Mouse (Mus musculus) G1E (cell line): ENCODE results near the gene Ranbp10. TPM values are rescaled to one million over a fixed set of nuclear protein-coding genes. Genes with fewer than 3 reads are reported as not detected.
A peak's percentile ranks its signal among the peaks of the same experiment; 100 is the strongest.

Source experiments
- ATAC-seq: 2 replicates; pipeline ENCODE4 v1.8.0; 2016; ENCODE audit warnings: mild to moderate bottlenecking; ENCODE audit not compliant: insufficient number of reproducible peaks, poor library complexity, low FRiP score, severe bottlenecking; ENCODE audit errors: extremely low read depth
- DNase-seq: peaks from one replicate; pipeline ENCODE4 v3.0.0; 2012; ENCODE audit warnings: low spot score
- H3K27me3 ChIP-seq: 2 replicates; pipeline ENCODE4 v1.6.1; 2012; ENCODE audit warnings: mild to moderate bottlenecking, low read length, inconsistent platforms; ENCODE audit not compliant: insufficient read depth
- H3K36me3 ChIP-seq: replicated peaks from 2 replicates; pipeline ENCODE3; 2012; ENCODE audit warnings: mild to moderate bottlenecking, inconsistent platforms
- H3K4me1 ChIP-seq: 2 replicates; pipeline ENCODE4 v1.6.1; 2012; ENCODE audit warnings: low read depth, low read length, inconsistent platforms, mixed read lengths; ENCODE audit not compliant: insufficient read depth
- H3K4me3 ChIP-seq: 2 replicates; pipeline ENCODE4 v1.5.1; 2012; ENCODE audit warnings: low read depth, mild to moderate bottlenecking, inconsistent platforms, low read length, moderate library complexity, mixed read lengths
- H3K9me3 ChIP-seq: replicated peaks from 2 replicates; pipeline ENCODE4 v1.6.1; 2012; ENCODE audit warnings: inconsistent platforms
- CTCF ChIP-seq: IDR thresholded peaks from 2 replicates; pipeline ENCODE4 v1.5.1; 2012; ENCODE audit warnings: low read depth, low read length, inconsistent platforms, mixed read lengths
- GATA1 ChIP-seq: IDR thresholded peaks from 2 replicates; pipeline ENCODE4 v1.6.1; 2012; ENCODE audit warnings: borderline replicate concordance, low read length, inconsistent platforms, mixed read lengths
- GATA2 ChIP-seq: IDR thresholded peaks from 2 replicates; pipeline ENCODE4 v1.6.1; 2012; ENCODE audit warnings: low read depth, low read length, inconsistent platforms, borderline replicate concordance
- POLR2AphosphoS5 ChIP-seq: IDR thresholded peaks from 2 replicates; pipeline ENCODE4 v1.6.1; 2012; ENCODE audit warnings: low read depth, low read length, inconsistent platforms; ENCODE audit not compliant: insufficient replicate concordance
- TAL1 ChIP-seq: conservative IDR thresholded peaks from 2 replicates; pipeline ENCODE4 v1.6.1; 2012; ENCODE audit warnings: low read depth, low read length, inconsistent platforms, mixed read lengths
- polyA plus RNA-seq: library from polyadenylated mRNA; stranded (reverse); fragments of >175 nt; gene quantifications from 2 replicates; pipeline ENCODE4 v1.2.3, GENCODE M21; 2012
- total RNA-seq, 2 experiments: library from RNA; stranded (forward) in 1 of 2; stranded (reverse) in 1 of 2; fragments of 200-1000 nt in 1 of 2; fragments of >200 nt in 1 of 2; fragmentation: Nextera tagmentation in 1 of 2; gene quantifications; 2 replicates each; pipeline ENCODE4 v1.2.3; 2014 to 2017

The Ranbp10 gene
- total and polyA plus RNA-seq, 3 experiments = 14.3 to 114 (median 29.3) TPM

DNA sequence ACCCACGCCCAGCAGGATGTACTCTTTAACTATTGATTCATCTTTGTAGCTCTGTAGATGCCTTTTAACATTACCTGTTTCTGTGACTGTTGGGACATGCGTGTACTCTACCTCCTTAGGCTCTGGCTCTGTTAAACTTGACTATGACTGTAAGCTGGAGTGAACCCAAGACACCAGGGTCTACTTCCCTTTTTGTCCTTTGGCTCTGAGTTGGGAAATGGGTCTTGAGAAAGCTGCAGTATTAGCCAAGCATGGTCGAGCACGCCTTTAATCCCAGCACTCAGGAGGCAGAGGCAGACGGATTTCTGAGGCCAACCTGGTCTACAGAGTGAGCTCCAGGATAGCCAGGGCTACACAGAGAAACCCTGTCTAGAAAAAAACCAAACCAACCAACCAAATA is 31.3 kb upstream of the Ranbp10 start:
- Histone ChIP-seq H3K4me1 (peaks cover 69% of the 10 kb centered on the region), H3K36me3 (peaks cover 41% of the 10 kb centered on the region), H3K9me3 (no peaks in the 10 kb centered on the region), H3K27me3 (no peaks in the 10 kb centered on the region), H3K4me3 (no peak overlapping the region; the same call in 1 of the 2 replicates)
- TF ChIP-seq POLR2AphosphoS5 = no peak
- TF ChIP-seq GATA1 = no peak
- TF ChIP-seq TAL1 = no peak
- no peak for TF ChIP-seq GATA2
- no peak for TF ChIP-seq CTCF
- DNase-seq = no peak
- ATAC-seq = no peak

DNA sequence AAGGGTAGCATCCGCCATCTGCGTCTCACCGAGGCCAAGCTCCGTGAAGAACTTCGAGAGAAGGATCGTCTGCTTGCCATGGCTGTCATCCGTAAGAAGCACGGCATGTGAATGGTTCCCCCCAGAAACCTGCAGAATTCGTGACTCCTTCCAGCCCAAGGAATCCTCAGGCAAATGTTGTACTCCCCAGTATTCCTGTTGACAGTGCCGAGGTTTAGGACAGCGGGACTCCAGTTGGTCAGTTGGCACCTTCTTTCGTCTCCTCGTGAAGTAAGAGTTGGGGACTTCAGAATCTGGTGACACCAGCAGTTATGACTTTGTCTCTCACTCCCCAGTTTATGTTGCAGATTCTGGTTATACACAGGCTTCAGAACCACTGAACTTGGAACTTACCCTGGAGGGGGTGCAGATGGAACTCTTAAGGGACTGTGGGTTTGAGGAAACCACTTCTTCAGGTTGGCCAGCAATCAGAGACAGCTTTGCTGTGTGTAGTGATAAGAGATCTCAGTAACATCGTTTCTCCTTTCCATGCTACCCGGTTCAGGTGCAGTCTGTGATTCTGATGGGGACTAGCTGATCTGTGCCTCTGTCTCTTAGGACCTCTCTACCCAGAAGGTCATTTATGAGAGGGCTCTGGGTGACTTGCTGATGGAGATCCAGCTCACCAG is 29.2 kb upstream of the Ranbp10 start:
- Histone ChIP-seq H3K36me3 (peaks cover 27% of the 10 kb centered on the region), H3K4me1 (peaks cover 57% of the 10 kb centered on the region), H3K27me3 (no peaks in the 10 kb centered on the region), H3K4me3 (peak overlapping the region; percentile 77), H3K9me3 (no peaks in the 10 kb centered on the region)
- ATAC-seq = no peak
- no peak for DNase-seq
- TF ChIP-seq TAL1 (no peak), GATA2 (no peak), CTCF (no peak), POLR2AphosphoS5 (no peak), GATA1 (no peak)

DNA sequence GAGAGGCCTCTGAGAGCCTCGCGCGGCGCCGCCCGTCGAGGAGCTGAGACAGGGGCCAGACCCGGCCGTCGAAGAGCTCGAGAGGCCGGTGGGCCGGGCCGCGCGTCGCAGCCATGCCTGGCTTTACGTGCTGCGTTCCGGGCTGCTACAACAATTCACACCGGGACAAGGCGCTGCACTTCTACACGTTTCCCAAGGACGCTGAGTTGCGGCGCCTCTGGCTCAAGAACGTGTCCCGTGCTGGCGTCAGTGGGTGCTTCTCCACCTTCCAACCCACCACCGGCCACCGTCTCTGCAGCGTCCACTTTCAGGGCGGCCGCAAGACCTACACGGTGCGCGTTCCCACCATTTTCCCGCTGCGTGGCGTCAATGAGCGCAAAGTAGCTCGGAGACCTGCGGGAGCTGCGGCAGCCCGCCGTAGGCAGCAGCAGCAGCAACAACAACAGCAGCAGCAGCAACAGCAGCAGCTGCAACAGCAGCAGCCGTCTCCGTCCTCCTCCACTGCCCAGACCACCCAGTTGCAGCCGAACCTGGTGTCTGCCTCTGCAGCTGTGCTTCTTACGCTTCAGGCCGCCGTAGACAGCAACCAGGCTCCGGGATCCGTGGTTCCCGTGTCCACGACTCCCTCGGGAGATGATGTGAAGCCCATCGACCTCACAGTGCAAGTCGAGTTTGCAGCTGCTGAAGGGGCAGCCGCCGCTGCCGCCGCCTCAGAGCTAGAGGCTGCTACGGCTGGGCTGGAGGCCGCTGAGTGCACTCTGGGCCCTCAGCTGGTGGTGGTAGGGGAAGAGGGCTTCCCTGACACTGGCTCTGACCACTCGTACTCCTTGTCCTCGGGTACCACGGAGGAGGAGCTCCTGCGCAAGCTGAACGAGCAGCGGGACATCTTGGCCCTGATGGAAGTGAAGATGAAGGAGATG is 28.4 kb upstream of the Ranbp10 start:
- H3K4me3 ChIP-seq = peak overlapping the region; percentile 77
- DNase-seq (peak; percentile 18), ATAC-seq (no peak)
- no peaks in the 10 kb centered on the region for H3K27me3 ChIP-seq
- peaks cover 61% of the 10 kb centered on the region for H3K4me1 ChIP-seq
- H3K9me3 ChIP-seq = no peaks in the 10 kb centered on the region
- TF ChIP-seq POLR2AphosphoS5 (no peak), TAL1 (no peak), CTCF (no peak), GATA2 (no peak), GATA1 (no peak)
- peaks cover 27% of the 10 kb centered on the region for H3K36me3 ChIP-seq

DNA sequence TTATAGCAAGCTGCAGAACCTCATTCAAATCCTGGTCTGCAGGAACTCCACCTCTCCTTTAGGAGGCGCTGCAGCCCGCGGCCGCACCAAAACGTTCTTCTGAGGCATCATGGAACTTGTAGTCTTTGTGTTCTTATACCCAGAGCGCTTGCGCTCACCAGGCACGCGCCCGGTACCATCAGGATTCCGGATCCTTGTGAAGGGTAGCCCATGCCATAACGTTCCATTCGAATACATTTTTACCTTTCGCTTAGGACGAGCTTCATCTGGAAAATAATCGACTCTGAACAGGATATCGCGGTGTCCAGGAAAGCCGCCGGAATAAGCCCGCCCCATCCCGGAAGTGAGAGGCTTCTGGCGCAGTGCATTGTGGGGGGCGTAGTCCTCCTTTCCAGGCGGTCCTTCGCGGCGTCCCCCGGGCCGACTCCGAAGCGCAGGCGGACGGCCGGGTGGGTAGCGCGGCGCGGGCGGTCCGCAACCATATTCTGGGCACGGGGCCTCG is 27.6 kb upstream of the Ranbp10 start, which contains the start of gene Thap11:
TSS of gene Thap11 (plus strand) at position 418 of the 502 bp plus-strand sequence.
- no peaks in the 10 kb centered on the region for H3K27me3 ChIP-seq
- H3K4me1 ChIP-seq = peaks cover 62% of the 10 kb centered on the region
- TF ChIP-seq CTCF (peak; percentile 80), POLR2AphosphoS5 (no peak), TAL1 (no peak)
- H3K9me3 ChIP-seq = no peaks in the 10 kb centered on the region
- peak; percentile 86 for DNase-seq
- H3K4me3 ChIP-seq = peak within 1 kb of the TSS; percentile 77
- peak; percentile 59 for ATAC-seq
- H3K36me3 ChIP-seq = peaks cover 32% of the 10 kb centered on the region

DNA sequence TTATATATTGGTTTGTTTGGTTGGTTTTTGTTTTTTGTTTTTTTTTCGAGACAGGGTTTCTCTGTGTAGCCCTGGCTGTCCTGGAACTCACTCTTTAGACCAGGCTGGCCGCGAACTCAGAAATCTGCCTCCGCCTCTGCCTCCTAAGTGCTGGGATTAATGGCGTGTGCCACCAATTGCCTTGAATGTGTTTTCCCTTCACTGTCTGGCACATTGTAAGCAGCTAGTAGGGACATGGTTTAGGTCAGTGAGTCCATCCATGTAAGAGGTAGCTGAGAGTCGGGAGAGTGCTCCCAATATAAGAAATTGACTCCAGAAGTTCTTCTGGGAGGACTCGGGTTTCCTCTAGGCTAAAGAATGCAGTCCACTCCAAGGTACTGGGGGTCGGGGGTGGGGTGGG is 27.2 kb upstream of the Ranbp10 start:
- ATAC-seq (no peak), DNase-seq (no peak)
- Histone ChIP-seq H3K9me3 (no peaks in the 10 kb centered on the region), H3K36me3 (peaks cover 37% of the 10 kb centered on the region), H3K4me1 (peaks cover 59% of the 10 kb centered on the region), H3K27me3 (no peaks in the 10 kb centered on the region), H3K4me3 (peak overlapping the region; percentile 77; the same call in 1 of the 2 replicates)
- no peak for TF ChIP-seq POLR2AphosphoS5
- no peak for TF ChIP-seq TAL1
- TF ChIP-seq CTCF = no peak
- TF ChIP-seq GATA2 = no peak
- TF ChIP-seq GATA1 = no peak

DNA sequence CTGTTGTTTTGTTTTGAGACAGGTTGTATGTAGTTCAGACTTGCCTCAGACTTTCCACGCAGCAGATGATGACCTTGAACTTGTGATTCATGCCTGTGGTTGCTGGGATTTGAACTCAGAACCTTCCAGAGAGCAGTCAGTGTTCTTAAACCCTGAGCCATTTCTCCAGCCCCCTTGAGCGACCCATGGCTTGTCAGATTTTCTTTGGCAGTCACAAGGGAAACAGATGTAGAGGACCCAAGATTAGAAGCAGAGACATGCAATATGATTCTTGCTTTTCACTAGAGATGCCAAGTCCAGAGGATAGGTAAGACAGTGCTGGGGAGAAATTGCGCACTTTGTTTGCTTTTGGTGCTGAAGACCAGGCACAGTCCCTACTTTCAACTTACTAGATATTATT is 26.0 kb upstream of the Ranbp10 start, which contains the start of gene Cenpt:
TSS of gene Cenpt (minus strand) at position 101 of the 400 bp plus-strand sequence.
- ATAC-seq (no peak), DNase-seq (no peak)
- Histone ChIP-seq H3K4me3 (no peak within 1 kb of the TSS), H3K4me1 (peaks cover 49% of the 10 kb centered on the region), H3K36me3 (peaks cover 41% of the 10 kb centered on the region), H3K9me3 (no peaks in the 10 kb centered on the region), H3K27me3 (no peaks in the 10 kb centered on the region)
- no peak for TF ChIP-seq GATA2
- no peak for TF ChIP-seq TAL1
- no peak for TF ChIP-seq GATA1
- TF ChIP-seq CTCF = no peak
